Mouse (Mus musculus): ENCODE measurements around the gene Aif1l.

Gene Aif1l

GRCm38 (mm10) chr2:31952725-31953124, 2.8 kb downstream of the Aif1l start:
- DNase-seq (ENCODE audit: low spot score): no peak

DNA sequence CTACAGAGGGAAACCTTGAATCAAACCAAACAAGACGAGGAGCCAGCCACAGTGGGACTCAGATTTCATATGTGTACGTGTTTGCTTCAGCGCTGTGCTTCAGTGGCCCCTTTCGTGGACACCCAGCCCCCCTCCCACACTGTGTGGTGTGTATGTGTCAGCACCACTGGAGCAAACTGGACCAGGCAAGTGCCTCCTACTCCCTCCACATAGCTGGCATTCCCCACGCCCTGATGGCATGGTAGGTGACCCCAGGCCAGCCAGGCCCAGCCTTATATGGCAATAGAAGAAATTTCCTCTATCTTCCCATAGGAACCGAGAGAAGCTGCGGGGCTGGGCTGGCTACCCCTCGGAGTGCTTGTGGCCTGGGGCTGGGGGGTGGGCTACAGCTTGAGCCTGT, 3.7 kb downstream of the Aif1l start:
- DNase-seq (ENCODE audit: low spot score): no peak

DNA sequence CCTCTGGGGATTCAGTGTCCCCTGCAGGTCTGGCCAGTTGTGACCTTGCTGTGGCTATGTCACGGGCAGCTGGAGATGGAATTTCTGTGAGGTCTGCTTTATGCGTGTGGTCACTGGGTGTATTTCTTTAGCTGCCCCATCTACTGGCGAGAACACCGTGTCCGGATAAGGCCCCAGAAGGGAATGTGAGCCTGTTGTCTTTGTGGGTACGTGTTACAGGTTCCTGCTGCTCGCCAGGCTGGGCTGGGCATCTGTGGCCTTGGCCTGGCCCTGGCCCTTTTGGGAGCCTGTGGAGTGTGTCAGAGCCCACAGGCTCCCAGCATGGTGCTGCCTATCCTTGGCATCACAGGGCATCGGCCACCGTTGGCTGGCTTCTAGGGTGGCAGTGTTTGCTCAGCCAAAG, 4.8 kb downstream of the Aif1l start:
- DNase-seq (ENCODE audit: low spot score): no peak

GRCm38 (mm10) chr2:31955686-31956085, 5.7 kb downstream of the Aif1l start:
- no peak for DNase-seq (ENCODE audit: low spot score)

DNA sequence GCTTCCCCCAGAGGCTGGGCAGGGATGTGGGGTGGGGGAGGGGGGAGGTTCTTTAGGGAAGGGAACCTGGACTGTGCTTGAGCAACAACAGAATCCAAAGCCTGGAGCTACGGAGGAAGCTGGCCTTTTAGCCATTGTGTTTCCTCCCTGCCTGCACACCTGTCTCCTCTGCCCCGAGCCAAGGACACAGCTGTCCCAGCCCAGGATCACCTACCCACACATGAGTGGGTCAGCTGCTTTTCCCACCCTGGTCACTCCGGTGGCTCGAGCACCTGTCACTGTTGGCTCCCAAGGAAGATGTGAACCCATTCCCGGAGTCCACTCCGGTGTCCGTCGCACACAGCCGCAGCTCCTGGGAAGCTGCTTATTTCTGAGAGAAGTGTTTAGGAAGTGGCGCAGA, 7.3 kb downstream of the Aif1l start:
- no peak for DNase-seq (ENCODE audit: low spot score)

GRCm38 (mm10) chr2:31960986-31961385, 11.0 kb downstream of the Aif1l start:
- no peak for DNase-seq (ENCODE audit: low spot score)

- DNase-seq (ENCODE audit: low spot score): no peak
Observed at GRCm38 (mm10) chr2:31961791-31962222, 11.9 kb downstream of the Aif1l start.

- no peak for DNase-seq (ENCODE audit: low spot score)
Observed at GRCm38 (mm10) chr2:31962501-31963224, 12.7 kb downstream of the Aif1l start.

GRCm38 (mm10) chr2:31963491-31963890, 13.6 kb downstream of the Aif1l start:
- DNase-seq (ENCODE audit: low spot score): no peak

- DNase-seq (ENCODE audit: low spot score): no peak
Observed at GRCm38 (mm10) chr2:31964191-31964590, 14.3 kb downstream of the Aif1l start.

DNA sequence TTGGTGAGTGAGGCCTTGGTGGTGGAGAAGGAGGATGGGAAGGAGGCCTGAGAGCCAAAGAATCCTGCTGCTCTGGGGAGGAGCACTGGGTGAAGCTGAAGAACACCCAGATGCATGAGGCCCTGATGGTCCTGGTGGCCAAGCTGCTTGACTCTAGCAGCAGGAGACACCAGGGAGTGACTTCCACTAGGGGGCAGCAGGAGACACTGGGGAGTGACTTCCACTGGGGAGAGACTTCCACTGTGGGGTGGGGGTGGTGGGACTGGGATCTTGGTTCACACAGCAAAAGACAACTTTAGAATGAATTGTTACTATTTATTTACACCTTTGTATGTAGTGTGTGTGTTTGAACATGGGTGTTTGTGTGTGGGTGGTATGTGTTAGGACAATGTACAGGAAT, 15.2 kb downstream of the Aif1l start:
- DNase-seq (ENCODE audit: low spot score): peak; percentile 71

GRCm38 (mm10) chr2:31966801-31967200, 16.9 kb downstream of the Aif1l start:
- no peak for DNase-seq (ENCODE audit: low spot score)

DNA sequence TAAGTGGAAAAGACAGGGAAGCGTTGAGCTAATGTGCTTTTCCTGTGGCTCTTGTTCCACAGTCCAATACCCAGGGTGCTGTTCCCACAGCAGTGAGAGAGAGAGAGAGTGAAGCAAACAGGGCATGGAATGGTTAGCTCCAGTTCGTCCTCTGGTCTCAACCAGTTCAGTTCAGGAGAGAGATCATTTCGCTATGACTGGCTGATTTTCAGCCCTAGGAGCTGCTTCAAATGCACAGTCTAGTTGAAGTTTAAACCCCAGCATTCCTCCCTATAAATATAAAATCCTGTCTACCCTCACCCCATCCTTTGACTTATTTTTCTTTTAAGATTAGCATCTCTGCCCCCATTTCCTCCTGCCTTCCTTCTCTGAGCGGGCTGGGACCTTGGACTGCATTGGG, 22.6 kb downstream of the Aif1l start:
- DNase-seq (ENCODE audit: low spot score): no peak

DNA sequence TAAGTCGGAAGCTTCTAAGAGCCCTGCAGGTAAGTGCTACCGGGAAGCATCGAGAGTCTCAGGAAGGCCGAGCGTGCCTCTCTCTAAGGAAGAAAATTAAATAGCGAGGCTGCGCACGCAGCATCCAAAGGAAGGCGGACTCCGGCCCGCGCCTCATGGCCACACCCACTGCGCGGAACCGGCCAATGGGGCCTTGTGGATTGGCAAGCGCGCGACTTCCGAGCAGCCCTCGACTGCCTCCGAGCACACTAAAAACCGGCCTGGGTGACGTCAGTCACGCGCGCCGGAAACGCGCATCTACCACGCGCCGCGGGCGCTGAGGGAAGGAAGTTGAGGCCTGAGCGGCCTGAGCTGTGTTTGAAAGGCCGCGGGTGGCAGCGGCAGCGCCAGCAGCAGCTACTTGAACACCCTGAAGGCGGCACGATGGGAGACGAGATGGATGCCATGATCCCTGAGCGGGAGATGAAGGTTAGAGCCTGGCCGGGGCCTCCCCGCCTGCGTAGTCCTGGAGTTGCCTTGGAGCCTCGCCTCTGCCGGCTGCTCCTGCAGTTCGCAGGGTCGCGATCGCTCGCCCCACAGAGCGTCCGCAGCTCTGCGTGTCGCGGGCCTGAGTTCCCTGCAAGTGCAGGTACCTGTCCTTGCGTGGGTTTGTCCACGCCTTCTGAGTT, 24.3 kb downstream of the Aif1l start, which contains the start of gene Nup214:
TSS of gene Nup214 (plus strand) at position 296 of the 668 bp plus-strand sequence.
- DNase-seq (ENCODE audit: low spot score): peak; percentile 99

- no peak for DNase-seq (ENCODE audit: low spot score)
Observed at GRCm38 (mm10) chr2:31974809-31975371, 25.0 kb downstream of the Aif1l start.

DNA sequence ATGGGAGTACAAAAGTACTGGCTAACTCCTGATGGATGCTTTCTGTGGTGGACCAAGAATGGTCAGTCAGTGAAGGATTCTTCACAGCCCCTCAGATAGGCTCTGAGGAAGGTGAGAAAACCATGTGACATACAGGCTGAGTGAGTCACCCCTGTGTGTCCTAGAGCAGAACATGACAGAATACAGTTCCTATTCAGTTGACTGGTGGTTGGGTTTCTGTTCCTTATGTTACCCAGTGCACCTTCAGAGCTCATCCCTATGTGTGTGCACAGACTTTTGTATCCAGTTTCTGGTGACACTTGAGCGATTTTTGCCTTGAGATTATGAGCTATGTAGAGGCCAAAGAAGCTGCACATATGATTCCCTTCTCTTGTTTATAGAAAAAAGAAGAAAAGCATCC, 37.8 kb downstream of the Aif1l start:
- no peak for DNase-seq (ENCODE audit: low spot score)

GRCm38 (mm10) chr2:31990961-31991360, 41.0 kb downstream of the Aif1l start:
- no peak for DNase-seq (ENCODE audit: low spot score)

GRCm38 (mm10) chr2:31994896-31995295, 45.0 kb downstream of the Aif1l start:
- DNase-seq (ENCODE audit: low spot score): no peak

GRCm38 (mm10) chr2:31996060-31996459, 46.1 kb downstream of the Aif1l start:
- DNase-seq (ENCODE audit: low spot score): no peak

DNA sequence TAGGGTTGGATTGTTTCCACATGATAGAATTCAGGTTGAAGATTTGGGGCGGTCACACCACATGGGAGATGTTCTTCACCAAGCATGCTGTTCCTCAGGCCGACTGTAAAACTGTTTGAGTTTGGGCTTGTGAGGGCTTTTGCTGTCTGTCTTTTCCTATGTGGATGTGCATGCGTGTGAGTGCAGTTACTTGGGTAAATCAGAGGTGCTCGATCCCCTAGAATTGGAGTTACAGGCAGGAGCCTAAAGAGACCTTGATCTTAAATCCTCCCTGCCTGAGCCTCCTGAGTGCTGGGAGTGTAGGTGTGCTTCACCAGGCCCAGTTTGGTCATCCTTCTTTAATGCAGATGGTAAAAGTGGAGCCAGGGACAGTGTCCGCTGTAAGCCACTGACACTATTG, 47.6 kb downstream of the Aif1l start:
- DNase-seq (ENCODE audit: low spot score): no peak

GRCm38 (mm10) chr2:31998443-31998842, 48.5 kb downstream of the Aif1l start:
- no peak for DNase-seq (ENCODE audit: low spot score)

DNA sequence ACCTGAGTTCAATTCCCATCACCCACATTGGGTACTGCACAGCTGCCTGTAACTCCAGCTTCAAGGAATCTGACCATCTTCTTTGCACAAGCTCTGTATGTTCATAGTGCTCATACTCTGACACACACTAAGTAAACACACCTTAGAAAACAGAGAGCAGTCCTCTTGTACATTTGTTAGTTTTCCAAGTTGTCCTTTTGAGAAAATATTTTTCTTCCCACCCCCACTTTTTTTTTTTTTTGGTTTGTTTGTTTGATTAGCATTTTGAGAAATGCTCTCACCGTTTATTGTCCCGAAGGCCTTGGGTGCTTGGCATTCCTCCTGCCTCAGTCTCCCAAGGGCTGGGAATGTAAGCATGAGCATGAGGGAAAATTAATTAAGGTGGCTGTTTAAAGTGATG, 58.4 kb downstream of the Aif1l start:
- DNase-seq (ENCODE audit: low spot score): no peak

DNA sequence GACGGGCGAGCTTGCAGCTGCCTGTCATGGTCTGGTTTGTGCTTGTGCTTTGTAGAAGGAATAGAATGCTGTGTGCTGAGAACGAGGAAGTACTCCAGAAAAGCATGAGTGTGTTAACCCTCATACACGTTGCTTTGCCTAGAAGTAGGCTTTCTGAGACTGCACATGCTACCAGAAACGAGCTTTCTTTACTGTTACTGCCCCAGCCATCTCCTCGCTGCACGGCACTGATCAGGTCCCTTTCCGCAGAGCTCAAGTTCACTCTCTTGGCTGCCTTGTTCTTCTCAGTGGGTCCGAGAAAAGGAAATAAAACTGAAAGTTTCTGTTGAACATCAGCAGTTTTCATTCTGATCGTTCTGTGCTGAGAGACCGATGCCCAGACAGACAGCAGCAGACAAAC, 58.8 kb downstream of the Aif1l start:
- DNase-seq (ENCODE audit: low spot score): no peak

All from testis, postnatal 10 days (tissue).